Mouse (Mus musculus) liver, embryonic 12.5 days (tissue): ENCODE data around the gene Slc2a12. TPM values are rescaled to one million over a fixed set of nuclear protein-coding genes. Genes with fewer than 3 reads are reported as not detected.

Source experiments
- ATAC-seq: fragments of 200-750 bp; cut with Nextera tagmentation; 2 replicates; pipeline ENCODE4 v1.8.0; 2017; ENCODE audit warnings: moderate number of reproducible peaks, mild to moderate bottlenecking, moderate library complexity
- H3K27ac ChIP-seq: fragments of 300-500 bp; sonication (generic); 2 replicates; pipeline ENCODE4 v1.5.1; 2016; ENCODE audit warnings: mild to moderate bottlenecking
- H3K27me3 ChIP-seq: fragments of 300-500 bp; sonication (generic); replicated peaks from 2 replicates; pipeline ENCODE4 v1.6.1; 2016; ENCODE audit warnings: mild to moderate bottlenecking, moderate library complexity
- H3K36me3 ChIP-seq: fragments of 300-500 bp; sonication (generic); 2 replicates; pipeline ENCODE4 v1.6.1; 2016; ENCODE audit warnings: mild to moderate bottlenecking, moderate library complexity
- H3K4me1 ChIP-seq: fragments of 300-500 bp; sonication (generic); 2 replicates; pipeline ENCODE4 v1.6.1; 2016
- H3K4me2 ChIP-seq: fragments of 300-500 bp; sonication (generic); 2 replicates; pipeline ENCODE4 v1.6.1; 2016; ENCODE audit warnings: mild to moderate bottlenecking, moderate library complexity
- H3K4me3 ChIP-seq: fragments of 300-500 bp; sonication (generic); 2 replicates; pipeline ENCODE4 v1.5.1; 2016; ENCODE audit warnings: mild to moderate bottlenecking, moderate library complexity
- H3K9ac ChIP-seq: fragments of 300-500 bp; sonication (generic); 2 replicates; pipeline ENCODE4 v1.6.1; 2016; ENCODE audit warnings: mild to moderate bottlenecking, moderate library complexity
- H3K9me3 ChIP-seq: fragments of 300-500 bp; sonication (generic); replicated peaks from 2 replicates; pipeline ENCODE4 v1.6.1; 2016; ENCODE audit warnings: mild to moderate bottlenecking, moderate library complexity
- WGBS: fragments of 180-500 bp; shearing (Covaris S2); methylation state at CpG from one replicate; pipeline ENCODE4 v1.1.7; 2016; ENCODE audit not compliant: insufficient replicate concordance; 5-methylcytosine and 5-hydroxymethylcytosine counted together
- polyA plus RNA-seq: library from polyadenylated mRNA; unstranded; fragments of >200 nt; fragmentation: Nextera tagmentation; extraction: Ambion mirVana; gene quantifications from 2 replicates; pipeline ENCODE4 v1.2.1, GENCODE M21; 2016

Gene Slc2a12
- 0.18 and 0.24 TPM in 2 replicates for polyA plus RNA-seq

- no peak within 1 kb of the TSS for H3K27ac ChIP-seq
- WGBS = 2% methylated on average over 40 of the region's 40 CpGs
- 0 out of 2 replicates have a peak, but pooled peaks cover 4% of the 10 kb centered on the region for H3K4me1 ChIP-seq
- peak within 1 kb of the TSS; percentile 50 for H3K4me3 ChIP-seq
- no peaks in the 10 kb centered on the region for H3K36me3 ChIP-seq
- H3K4me2 ChIP-seq = peak within 1 kb of the TSS; percentile 71
- no peak within 1 kb of the TSS; the same call in 1 of the 2 replicates for H3K9ac ChIP-seq
- ATAC-seq = peak; percentile 58
- no peaks in the 10 kb centered on the region for H3K9me3 ChIP-seq
- no peaks in the 10 kb centered on the region for H3K27me3 ChIP-seq
Measured at GRCm38 (mm10) chr10:22644853-22645491, at the start of gene Slc2a12. Gene Slc2a12 (plus strand): TSS chr10:22645011.

DNA sequence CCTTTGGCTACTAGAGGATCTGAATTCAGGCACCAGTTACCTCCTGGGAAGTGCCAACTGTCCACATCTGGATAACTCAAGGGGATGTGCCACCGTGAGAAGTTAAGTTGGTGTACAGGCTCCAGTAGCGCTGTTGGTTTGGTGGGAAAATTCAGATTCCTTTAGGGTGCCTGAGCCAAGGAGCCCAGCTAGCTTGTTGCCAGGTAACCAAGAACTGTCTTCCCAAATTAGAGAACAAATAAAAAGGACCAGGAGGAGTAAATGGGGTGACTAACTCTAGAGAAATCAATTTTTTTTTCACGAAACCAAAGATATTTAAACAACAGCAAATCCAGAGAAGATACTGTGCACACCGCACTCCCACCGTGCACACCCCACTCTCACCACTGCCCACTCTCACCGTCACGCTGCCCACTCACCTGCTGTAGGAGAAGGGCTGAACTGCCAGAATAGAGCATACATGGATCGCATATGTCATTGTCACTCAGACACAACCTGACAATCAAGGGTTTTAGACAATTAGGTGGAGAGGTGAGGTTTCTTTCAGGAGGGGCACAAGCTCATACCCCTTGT lies 45.8 kb upstream of the Slc2a12 start:
- Histone ChIP-seq H3K4me3 (no peak overlapping the region), H3K9me3 (no peaks in the 10 kb centered on the region), H3K4me2 (no peak overlapping the region), H3K9ac (no peak overlapping the region), H3K36me3 (no peaks in the 10 kb centered on the region), H3K27me3 (no peaks in the 10 kb centered on the region), H3K27ac (no peak overlapping the region), H3K4me1 (no peaks in the 10 kb centered on the region)
- 78% methylated on average over 8 of the region's 8 CpGs for WGBS
- ATAC-seq = no peak

GRCm38 (mm10) chr10:22601046-22601445 lies 43.8 kb upstream of the Slc2a12 start:
- H3K27ac ChIP-seq = no peak overlapping the region
- H3K4me1 ChIP-seq = no peaks in the 10 kb centered on the region
- WGBS = 68% methylated on average over 6 of the region's 6 CpGs
- no peaks in the 10 kb centered on the region for H3K36me3 ChIP-seq
- no peak overlapping the region for H3K4me3 ChIP-seq
- no peak overlapping the region for H3K9ac ChIP-seq
- H3K4me2 ChIP-seq = no peak overlapping the region
- ATAC-seq = no peak
- no peaks in the 10 kb centered on the region for H3K27me3 ChIP-seq
- no peaks in the 10 kb centered on the region for H3K9me3 ChIP-seq

- no peaks in the 10 kb centered on the region for H3K4me1 ChIP-seq
- H3K36me3 ChIP-seq = no peaks in the 10 kb centered on the region
- 61% methylated on average over 2 of the region's 2 CpGs for WGBS
- H3K4me3 ChIP-seq = no peak overlapping the region
- no peak overlapping the region for H3K4me2 ChIP-seq
- H3K9me3 ChIP-seq = no peaks in the 10 kb centered on the region
- H3K27me3 ChIP-seq = no peaks in the 10 kb centered on the region
- H3K9ac ChIP-seq = no peak overlapping the region
- no peak for ATAC-seq
- no peak overlapping the region for H3K27ac ChIP-seq
Measured at GRCm38 (mm10) chr10:22604801-22605200, 40.0 kb upstream of the Slc2a12 start.

DNA sequence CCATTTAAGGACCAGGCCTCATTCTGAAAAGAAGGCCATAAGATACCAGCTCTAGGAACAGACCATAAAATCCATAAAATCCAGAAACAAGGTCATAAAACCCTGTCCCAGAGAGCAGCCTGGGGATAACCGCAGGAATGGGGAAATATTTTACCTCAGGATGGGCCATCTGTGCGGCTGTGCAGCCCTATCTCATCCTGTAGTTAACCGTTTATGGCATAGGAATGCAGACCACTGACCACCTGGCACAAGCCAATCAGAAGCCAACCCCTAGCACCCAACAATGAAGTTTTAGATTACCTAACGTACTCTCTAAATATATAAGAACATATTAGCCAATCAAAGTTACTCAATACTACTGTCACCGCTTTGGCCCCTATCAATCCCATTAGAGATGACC lies 36.5 kb upstream of the Slc2a12 start:
- no peaks in the 10 kb centered on the region for H3K27me3 ChIP-seq
- no peak overlapping the region for H3K27ac ChIP-seq
- no peak overlapping the region for H3K9ac ChIP-seq
- 65% methylated on average over 5 of the region's 5 CpGs for WGBS
- no peaks in the 10 kb centered on the region for H3K36me3 ChIP-seq
- no peaks in the 10 kb centered on the region for H3K4me1 ChIP-seq
- no peak overlapping the region for H3K4me2 ChIP-seq
- H3K9me3 ChIP-seq = no peaks in the 10 kb centered on the region
- H3K4me3 ChIP-seq = no peak overlapping the region
- ATAC-seq = no peak

DNA sequence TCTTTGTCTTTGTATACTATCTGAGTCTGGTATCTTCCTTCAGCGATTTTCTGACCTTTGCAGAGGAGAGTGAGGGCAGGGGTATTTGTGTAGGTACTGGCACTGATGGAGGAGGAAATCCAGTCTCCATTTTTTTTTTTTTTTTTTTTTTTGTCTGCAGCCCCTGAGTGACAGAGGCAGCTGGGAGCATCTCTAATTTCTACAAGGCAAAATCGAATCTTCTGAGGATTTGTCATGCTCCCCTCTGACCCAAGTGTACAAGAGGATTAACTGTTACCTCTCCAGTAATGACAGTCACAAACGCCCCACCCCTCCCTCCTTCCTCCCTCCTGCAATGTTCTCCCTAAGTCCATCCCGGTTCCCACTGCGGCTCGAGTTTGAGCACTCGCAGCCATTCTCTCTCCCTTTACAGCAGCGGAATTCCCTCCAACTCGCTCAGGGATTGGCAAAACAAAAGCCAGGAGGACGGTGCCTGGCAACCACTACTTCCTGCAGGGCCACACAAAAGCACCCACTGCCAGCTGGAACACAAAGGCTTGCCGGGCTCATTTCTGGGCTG lies 35.9 kb upstream of the Slc2a12 start:
- H3K4me3 ChIP-seq = no peak overlapping the region

DNA sequence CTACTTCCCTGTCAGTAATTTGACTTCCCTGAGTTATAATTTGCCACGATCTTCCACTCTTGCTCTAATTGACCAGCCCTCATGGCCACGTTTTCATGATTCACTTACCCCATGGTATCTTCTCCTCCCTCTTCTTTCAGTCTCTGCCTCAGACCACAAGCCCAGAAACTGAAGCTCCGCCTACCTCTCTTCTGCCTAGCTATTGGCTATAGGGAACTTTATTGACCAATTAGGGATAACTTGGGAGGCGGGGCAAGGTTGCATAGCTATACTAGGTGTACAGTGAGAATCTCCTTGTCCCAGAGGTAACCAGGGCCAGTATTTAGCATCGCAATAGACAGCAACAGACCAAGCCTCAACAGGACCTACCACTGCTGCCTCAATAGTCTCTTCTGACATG lies 31.5 kb upstream of the Slc2a12 start:
- no peaks in the 10 kb centered on the region for H3K9me3 ChIP-seq
- H3K4me3 ChIP-seq = no peak overlapping the region
- no peaks in the 10 kb centered on the region for H3K36me3 ChIP-seq
- H3K27ac ChIP-seq = no peak overlapping the region
- ATAC-seq = no peak
- no peak overlapping the region for H3K9ac ChIP-seq
- H3K4me2 ChIP-seq = no peak overlapping the region
- 56% methylated on average over 5 of the region's 5 CpGs for WGBS
- no peaks in the 10 kb centered on the region for H3K4me1 ChIP-seq
- no peaks in the 10 kb centered on the region for H3K27me3 ChIP-seq

More for the DNA sequence above, 35.9 kb upstream of the Slc2a12 start:
- H3K9ac ChIP-seq = no peak overlapping the region
- H3K9me3 ChIP-seq = no peaks in the 10 kb centered on the region
- 10% methylated on average over 11 of the region's 11 CpGs for WGBS
- no peaks in the 10 kb centered on the region for H3K36me3 ChIP-seq
- H3K4me2 ChIP-seq = no peak overlapping the region
- H3K27me3 ChIP-seq = no peaks in the 10 kb centered on the region
- no peaks in the 10 kb centered on the region for H3K4me1 ChIP-seq
- H3K27ac ChIP-seq = no peak overlapping the region
- ATAC-seq = no peak

DNA sequence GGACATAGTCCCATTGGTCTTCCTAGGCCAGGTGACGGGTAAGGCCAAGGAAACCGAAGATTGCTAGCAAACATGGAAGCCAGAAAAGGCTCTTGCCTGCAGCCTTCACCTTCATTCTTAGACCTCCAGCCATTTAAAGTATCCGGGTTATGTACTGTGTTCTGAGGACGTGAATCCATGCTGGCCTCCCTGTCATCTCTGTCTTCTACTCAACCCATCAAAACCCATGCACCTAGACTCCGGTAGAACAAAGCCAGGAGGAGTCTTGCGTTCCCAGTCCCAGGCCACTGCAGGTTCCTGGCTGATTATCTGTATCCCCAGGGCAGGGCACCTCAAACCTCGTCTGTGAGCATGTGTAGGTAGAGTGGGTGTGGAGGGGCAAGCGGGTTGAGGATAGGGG lies 30.3 kb upstream of the Slc2a12 start:
- H3K36me3 ChIP-seq = no peaks in the 10 kb centered on the region
- no peak overlapping the region for H3K9ac ChIP-seq
- H3K4me2 ChIP-seq = no peak overlapping the region
- H3K4me1 ChIP-seq = no peaks in the 10 kb centered on the region
- no peaks in the 10 kb centered on the region for H3K9me3 ChIP-seq
- WGBS = 72% methylated on average over 8 of the region's 8 CpGs
- no peaks in the 10 kb centered on the region for H3K27me3 ChIP-seq
- no peak overlapping the region for H3K4me3 ChIP-seq
- no peak for ATAC-seq
- no peak overlapping the region for H3K27ac ChIP-seq

DNA sequence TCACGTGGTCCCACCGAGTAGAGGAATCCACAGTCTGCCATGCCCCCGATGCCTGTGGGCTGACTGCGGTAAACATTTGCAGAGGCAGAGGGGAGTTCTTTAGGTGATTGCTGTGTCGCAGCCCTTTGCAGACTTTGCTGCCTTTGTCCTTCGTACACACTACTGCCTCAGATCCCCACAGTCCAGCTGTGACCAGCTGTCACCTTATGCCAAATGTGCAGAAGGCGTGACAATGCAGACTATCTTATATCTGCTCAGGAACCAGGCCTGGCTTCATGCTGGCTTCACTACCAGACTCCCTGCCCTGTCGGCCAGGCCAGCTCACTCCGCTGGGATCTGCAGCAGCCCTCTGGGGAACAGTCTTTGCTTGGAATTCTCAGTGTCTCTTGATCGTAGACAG lies 29.5 kb upstream of the Slc2a12 start:
- Histone ChIP-seq H3K9ac (no peak overlapping the region), H3K4me1 (no peaks in the 10 kb centered on the region), H3K27ac (no peak overlapping the region), H3K9me3 (no peaks in the 10 kb centered on the region), H3K36me3 (no peaks in the 10 kb centered on the region), H3K27me3 (no peaks in the 10 kb centered on the region), H3K4me3 (no peak overlapping the region), H3K4me2 (no peak overlapping the region)
- 48% methylated on average over 10 of the region's 10 CpGs for WGBS
- ATAC-seq = no peak

GRCm38 (mm10) chr10:22618842-22619241 lies 26.0 kb upstream of the Slc2a12 start:
- H3K4me1 ChIP-seq = no peaks in the 10 kb centered on the region
- ATAC-seq = no peak
- 39% methylated on average over 2 of the region's 2 CpGs for WGBS
- H3K4me2 ChIP-seq = no peak overlapping the region
- no peak overlapping the region for H3K27ac ChIP-seq
- no peak overlapping the region for H3K9ac ChIP-seq
- H3K27me3 ChIP-seq = no peaks in the 10 kb centered on the region
- H3K4me3 ChIP-seq = no peak overlapping the region
- H3K9me3 ChIP-seq = no peaks in the 10 kb centered on the region
- H3K36me3 ChIP-seq = no peaks in the 10 kb centered on the region

- no peaks in the 10 kb centered on the region for H3K4me1 ChIP-seq
- no peaks in the 10 kb centered on the region for H3K9me3 ChIP-seq
- no peak overlapping the region for H3K27ac ChIP-seq
- H3K4me2 ChIP-seq = no peak overlapping the region
- 54% methylated on average over 1 of the region's 1 CpGs for whole genome bisulfite sequencing
- no peak for ATAC-seq
- no peaks in the 10 kb centered on the region for H3K36me3 ChIP-seq
- no peaks in the 10 kb centered on the region for H3K27me3 ChIP-seq
- no peak overlapping the region for H3K9ac ChIP-seq
- H3K4me3 ChIP-seq = no peak overlapping the region
Measured at GRCm38 (mm10) chr10:22628832-22629231, 16.0 kb upstream of the Slc2a12 start.

GRCm38 (mm10) chr10:22631103-22631502 lies 13.7 kb upstream of the Slc2a12 start:
- Histone ChIP-seq H3K9me3 (no peaks in the 10 kb centered on the region), H3K36me3 (no peaks in the 10 kb centered on the region), H3K4me1 (no peaks in the 10 kb centered on the region), H3K4me2 (no peak overlapping the region), H3K27me3 (no peaks in the 10 kb centered on the region), H3K4me3 (no peak overlapping the region), H3K9ac (no peak overlapping the region), H3K27ac (no peak overlapping the region)
- 23% methylated on average over 4 of the region's 4 CpGs for WGBS
- ATAC-seq = no peak
